Mouse (Mus musculus) lung, adult 18-20 months (tissue): ENCODE measurements around the gene Yipf6.
"Not testable (repeated sequence)": the region's sequence is repeated elsewhere in the genome, so short reads cannot be mapped to it uniquely, and the experiment has no call there.

Experiments used
- DNase-seq, 2 experiments: peaks; one replicate each; pipeline ENCODE4 v3.0.0; 2022; ENCODE audit warnings: mixed read lengths in 2 of 2

Yipf6 gene

DNA sequence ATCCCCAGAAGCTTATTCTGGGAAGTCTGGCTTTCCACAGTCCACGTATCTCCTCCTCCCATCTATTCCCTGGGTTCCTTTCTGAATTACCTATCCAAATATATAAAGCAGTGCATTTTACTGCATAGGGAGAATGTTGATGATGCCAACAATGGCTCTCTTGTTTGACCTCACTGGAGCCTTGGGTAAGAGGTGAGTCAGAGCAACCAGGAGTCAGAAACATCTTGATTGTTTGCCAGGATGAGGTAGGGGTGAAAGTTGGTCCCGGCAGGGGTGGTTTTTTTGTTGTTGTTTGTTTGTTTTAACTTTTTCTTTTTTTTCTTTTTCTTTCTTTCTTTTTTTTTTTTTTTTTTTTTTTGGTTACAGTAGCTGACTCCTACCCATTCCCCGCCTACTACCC lies at the start of gene Yipf6:
Yipf6 (plus strand) TSS at position 216 of the 400 bp plus-strand sequence.
- peak in 1 of 2 experiments; percentile 19 for DNase-seq

GRCm38 (mm10) chrX:98890072-98890405 lies 46.1 kb upstream of the Yipf6 start:
- DNase-seq, result no peak

DNA sequence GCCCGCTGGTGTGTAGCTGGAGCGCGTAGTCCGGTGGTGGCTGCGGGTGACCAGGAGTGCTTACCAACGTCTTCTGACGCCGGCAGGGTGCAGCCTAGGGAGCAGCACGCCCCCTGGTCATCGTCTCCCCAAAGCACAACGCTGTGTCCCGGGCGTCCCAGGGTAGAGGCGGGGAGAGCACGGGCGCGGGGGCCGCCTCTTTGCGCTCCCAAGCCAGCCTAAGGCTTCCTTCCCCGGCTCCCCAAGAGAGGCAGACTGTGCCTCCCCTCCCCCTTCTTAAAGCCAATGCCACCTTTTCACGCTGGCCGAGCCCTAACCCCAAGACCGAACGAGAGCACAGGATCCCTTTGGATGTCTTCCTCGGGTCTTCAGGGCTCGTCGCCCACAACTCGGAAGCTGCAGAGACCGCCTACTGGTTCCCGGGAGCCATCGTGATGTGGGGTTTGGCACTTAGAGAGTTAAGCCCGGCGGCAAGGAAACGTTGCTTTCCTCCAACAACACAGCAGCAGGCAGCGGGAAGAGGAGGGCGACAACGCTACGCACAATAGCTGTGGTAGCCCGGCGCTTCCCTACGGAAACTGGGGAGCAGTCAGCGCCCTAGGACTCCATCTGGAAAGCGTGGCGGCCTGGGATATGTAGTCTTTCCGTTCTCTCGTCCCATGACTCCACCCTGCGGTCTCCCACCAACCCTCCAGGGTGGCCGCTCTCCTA lies 45.6 kb upstream of the Yipf6 start, which contains the start of gene Ophn1:
Ophn1 (minus strand) TSS at position 620 of the 711 bp plus-strand sequence.
- peak; percentile 75 to 80 for DNase-seq

DNA sequence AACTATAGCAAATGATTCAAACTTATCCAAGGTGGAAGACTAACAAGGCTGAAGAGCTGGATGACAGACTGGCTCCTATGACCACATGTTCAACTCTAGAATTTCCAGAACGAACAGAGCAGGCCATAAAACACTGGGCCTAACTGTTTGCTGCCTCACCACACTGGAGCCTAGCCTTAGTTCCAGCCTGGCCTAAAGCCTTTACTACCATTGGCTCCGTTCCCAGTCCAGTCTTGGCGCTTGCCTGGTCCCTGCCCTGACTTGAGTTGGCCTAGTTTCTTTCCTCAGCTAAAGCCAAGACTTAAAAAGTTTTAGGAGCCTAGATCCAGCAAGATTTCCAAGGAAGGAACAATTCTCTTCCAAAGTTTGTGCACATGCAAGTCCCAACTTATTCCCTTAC lies 37.8 kb upstream of the Yipf6 start:
- DNase-seq, result peak; percentile 17 to 24

DNA sequence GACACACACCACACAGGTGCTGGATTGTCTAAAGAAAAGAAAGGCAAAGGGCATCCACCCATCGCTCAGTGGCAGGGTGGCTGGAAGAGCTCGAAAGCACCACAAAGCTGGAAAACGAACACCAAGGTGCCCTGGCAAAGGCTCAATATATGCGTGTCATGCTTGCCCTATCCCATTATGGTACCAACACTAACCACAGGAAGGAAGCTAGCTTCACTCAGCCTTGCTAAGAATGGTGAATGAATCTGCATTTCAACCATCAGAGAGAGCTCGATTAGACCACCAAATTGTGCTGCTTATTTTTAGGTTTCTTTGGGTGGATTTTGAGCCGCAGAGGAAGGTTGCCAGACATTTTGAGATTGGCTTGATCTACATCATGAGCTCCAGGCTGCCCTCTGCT lies 31.9 kb upstream of the Yipf6 start:
- DNase-seq, result no peak

DNA sequence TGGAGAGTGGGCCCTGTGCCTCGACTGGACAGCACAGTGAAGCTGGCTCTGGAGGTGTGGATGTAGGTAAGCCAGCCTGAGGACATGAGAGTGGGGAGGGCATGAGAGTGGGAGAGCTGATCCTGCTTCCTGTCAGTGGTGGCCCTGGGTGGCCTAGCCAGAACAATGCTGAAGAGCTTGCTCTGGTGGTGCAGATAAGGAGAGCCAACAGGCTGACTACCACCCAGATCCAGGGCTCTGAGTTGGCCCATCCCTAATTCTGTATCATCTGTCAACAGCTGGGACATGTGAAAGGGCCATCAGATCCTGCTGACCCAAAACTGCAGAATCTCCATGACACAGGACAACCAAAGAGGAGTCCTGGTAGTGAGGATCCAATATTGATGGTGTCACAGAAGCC lies 27.2 kb upstream of the Yipf6 start:
- no peak for DNase-seq

GRCm38 (mm10) chrX:98919423-98919822 lies 16.7 kb upstream of the Yipf6 start:
- peak; percentile 7 to 35 for DNase-seq

GRCm38 (mm10) chrX:98936707-98937554 lies 815 bp downstream of the Yipf6 start:
- DNase-seq, result peak; percentile 94 to 95

GRCm38 (mm10) chrX:98937555-98938294 lies 1.6 kb downstream of the Yipf6 start:
- DNase-seq, result peak; percentile 93 to 94

GRCm38 (mm10) chrX:98953941-98954340 lies 17.8 kb downstream of the Yipf6 start:
- peak in 1 of 2 experiments; percentile 4 for DNase-seq

GRCm38 (mm10) chrX:98958287-98958686 lies 22.2 kb downstream of the Yipf6 start:
- DNase-seq, result no peak

DNA sequence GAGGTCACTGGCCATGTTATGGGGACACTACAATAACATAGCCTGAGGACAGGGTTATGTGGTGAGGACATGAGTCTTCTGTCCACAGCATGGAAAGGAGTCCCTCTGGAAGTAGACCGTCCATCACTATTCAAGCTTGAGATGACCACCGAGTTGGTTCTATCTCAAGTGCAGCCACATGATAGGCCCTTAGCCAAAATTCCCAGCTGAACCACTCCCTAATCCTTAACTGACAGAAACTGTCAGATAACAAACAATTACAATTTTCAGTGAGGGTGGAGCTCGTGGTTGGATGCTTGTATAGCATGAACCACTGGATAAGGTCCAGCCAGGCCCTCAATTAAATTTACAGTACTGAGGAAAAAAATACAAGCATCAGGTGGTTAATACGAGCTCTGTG lies 22.9 kb downstream of the Yipf6 start:
- no peak for DNase-seq

DNA sequence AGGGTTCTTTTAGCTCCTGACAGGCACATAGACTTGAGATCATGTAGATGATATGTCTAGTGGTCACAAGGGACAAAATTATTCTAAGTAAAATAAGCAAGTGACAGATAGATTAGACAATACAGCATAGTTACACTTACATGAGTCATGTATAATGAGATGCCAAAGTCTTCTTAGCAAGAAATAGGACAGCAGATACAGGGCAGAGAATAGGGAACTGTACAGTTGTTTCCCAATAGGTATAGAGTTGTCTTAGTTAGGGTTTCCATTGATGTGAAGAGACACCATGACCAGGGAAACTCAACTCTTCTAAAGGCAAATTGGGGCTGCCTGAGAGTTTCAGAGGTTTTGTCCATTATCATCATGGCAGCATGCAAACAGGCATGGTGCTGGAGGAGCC lies 27.6 kb downstream of the Yipf6 start:
- DNase-seq, result no peak

- DNase-seq, result peak in 1 of 2 experiments; percentile 6
Observed at GRCm38 (mm10) chrX:98964513-98964912, 28.4 kb downstream of the Yipf6 start.

DNA sequence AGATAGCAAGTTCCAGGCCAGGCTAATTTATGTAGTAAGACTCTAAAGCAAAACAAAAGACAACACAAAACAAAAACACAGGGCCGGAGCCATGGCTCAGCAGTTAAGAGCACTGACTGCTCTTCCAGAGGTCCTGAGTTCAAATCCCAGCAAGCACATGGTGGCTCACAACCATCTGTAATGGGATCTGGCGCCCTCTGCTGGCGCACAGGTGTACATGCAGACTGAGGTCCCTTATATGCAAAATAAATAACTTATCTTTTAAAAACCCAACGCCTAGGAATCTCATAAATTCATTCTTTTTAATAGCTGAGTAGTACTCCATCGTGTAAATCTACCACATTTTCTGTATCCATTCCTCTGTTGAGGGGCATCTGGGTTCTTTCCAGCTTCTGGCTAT lies 50.5 kb downstream of the Yipf6 start:
- not testable (repeated sequence) for DNase-seq

DNA sequence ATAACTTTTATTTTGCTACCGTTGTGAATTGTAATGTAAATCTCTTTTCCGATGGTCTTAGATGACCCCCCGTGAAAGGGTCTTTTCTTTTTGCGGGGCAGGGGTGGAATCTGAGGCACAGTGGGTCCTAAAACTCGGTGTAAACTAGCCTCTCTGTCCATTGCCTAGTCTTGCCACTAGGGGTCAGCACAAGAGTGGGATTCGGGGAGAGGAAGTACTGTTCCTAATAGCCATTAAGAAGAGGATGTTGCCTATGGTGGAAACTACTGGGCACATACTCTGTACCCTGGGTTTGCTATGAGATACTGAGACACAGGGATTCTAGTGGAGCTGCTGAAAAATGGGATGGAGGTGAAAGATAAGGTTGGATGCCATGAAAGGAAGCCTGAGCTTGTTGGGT lies 53.5 kb downstream of the Yipf6 start:
- peak; percentile 49 to 65 for DNase-seq
